Mouse (Mus musculus) stomach, postnatal 0 days (tissue): ENCODE results near the gene Trib2. TPM values are rescaled to one million over a fixed set of nuclear protein-coding genes. Genes with fewer than 3 reads are reported as not detected.

Source experiments
- ATAC-seq: fragments of 200-750 bp; cut with Nextera tagmentation; 2 replicates; pipeline ENCODE4 v1.8.0; 2017; ENCODE audit not compliant: low FRiP score, low TSS enrichment
- DNase-seq: peaks from one replicate; pipeline ENCODE4 v3.0.0-alpha.2; 2016; ENCODE audit warnings: low spot score
- H3K27ac ChIP-seq: fragments of 300-500 bp; sonication (generic); replicated peaks from 2 replicates; pipeline ENCODE4 v1.5.1; 2014; ENCODE audit warnings: mild to moderate bottlenecking, control low read depth
- H3K27me3 ChIP-seq: fragments of 300-500 bp; sonication (generic); 2 replicates; pipeline ENCODE4 v1.6.1; 2014; ENCODE audit warnings: low read length; ENCODE audit not compliant: control insufficient read depth, insufficient read depth
- H3K36me3 ChIP-seq: fragments of 300-500 bp; sonication (generic); 2 replicates; pipeline ENCODE4 v1.6.1; 2014; ENCODE audit warnings: low read length, mixed read lengths; ENCODE audit not compliant: control insufficient read depth, insufficient read depth
- H3K4me1 ChIP-seq: fragments of 300-500 bp; sonication (generic); replicated peaks from 2 replicates; pipeline ENCODE4 v1.6.1; 2014; ENCODE audit warnings: antibody characterized with exemption; ENCODE audit not compliant: control insufficient read depth, insufficient read depth
- H3K4me2 ChIP-seq: fragments of 300-500 bp; sonication (generic); replicated peaks from 2 replicates; pipeline ENCODE4 v1.6.1; 2014; ENCODE audit warnings: low read depth, mild to moderate bottlenecking, control low read depth, moderate library complexity
- H3K4me3 ChIP-seq: fragments of 300-500 bp; sonication (generic); 2 replicates; pipeline ENCODE4 v1.5.1; 2014; ENCODE audit warnings: low read depth, low read length, control low read depth
- H3K9ac ChIP-seq: fragments of 300-500 bp; sonication (generic); 2 replicates; pipeline ENCODE4 v1.6.1; 2014; ENCODE audit warnings: mild to moderate bottlenecking, low read length, control low read depth, mixed read lengths
- H3K9me3 ChIP-seq: fragments of 300-500 bp; sonication (generic); 2 replicates; pipeline ENCODE4 v1.6.1; 2016; ENCODE audit warnings: low read length; ENCODE audit not compliant: control insufficient read depth
- CTCF ChIP-seq: IDR thresholded peaks from 2 replicates; pipeline ENCODE4 v1.5.1; 2016; ENCODE audit warnings: antibody characterized with exemption, low read depth, mild to moderate bottlenecking, moderate library complexity
- EP300 ChIP-seq: optimal IDR thresholded peaks from 2 replicates; pipeline ENCODE3; 2016; ENCODE audit warnings: antibody characterized with exemption
- WGBS: fragments of 180-500 bp; shearing (Covaris S2); extraction: QIAGEN DNeasy Blood & Tissue Kit; methylation state at CpG from one replicate; pipeline ENCODE4 v1.1.7; 2014; 5-methylcytosine and 5-hydroxymethylcytosine counted together
- polyA plus RNA-seq: library from polyadenylated mRNA; unstranded; fragments of >200 nt; fragmentation: Nextera tagmentation; extraction: Ambion mirVana; gene quantifications from 2 replicates; pipeline ENCODE4 v1.2.1, GENCODE M21; 2015

Gene Trib2
- polyA plus RNA-seq, 1 experiment from 2014 or later, result 9.9 TPM

DNA sequence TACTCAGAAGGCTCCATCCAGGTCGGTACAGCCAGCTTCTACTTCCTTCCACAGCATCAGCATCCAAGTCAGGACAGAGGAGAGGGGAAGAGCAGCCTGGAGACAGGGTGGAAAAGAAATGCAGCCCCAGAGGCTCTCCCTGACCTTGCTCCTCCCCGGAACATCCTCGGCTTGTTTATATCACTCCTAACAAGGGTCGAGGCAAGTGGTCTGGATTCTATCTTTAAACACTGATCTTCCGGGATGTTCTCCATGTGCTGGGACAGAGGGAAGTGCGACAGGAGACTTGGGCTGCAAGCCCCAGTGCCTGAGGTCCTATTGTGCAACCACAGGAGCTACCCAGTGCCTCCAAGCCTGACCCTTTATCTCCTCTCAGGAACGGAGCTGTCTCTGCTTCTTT is 18.7 kb downstream of the Trib2 start:
- DNase-seq (no peak), ATAC-seq (no peak)
- TF ChIP-seq EP300 (no peak), CTCF (no peak)
- Histone ChIP-seq H3K9me3 (no peaks in the 10 kb centered on the region), H3K27ac (no peak overlapping the region), H3K4me3 (no peak overlapping the region), H3K9ac (no peak overlapping the region), H3K27me3 (no peaks in the 10 kb centered on the region), H3K36me3 (no peaks in the 10 kb centered on the region), H3K4me2 (no peak overlapping the region), H3K4me1 (no peaks in the 10 kb centered on the region)
- 29% methylated on average over 7 of the region's 7 CpGs for WGBS

DNA sequence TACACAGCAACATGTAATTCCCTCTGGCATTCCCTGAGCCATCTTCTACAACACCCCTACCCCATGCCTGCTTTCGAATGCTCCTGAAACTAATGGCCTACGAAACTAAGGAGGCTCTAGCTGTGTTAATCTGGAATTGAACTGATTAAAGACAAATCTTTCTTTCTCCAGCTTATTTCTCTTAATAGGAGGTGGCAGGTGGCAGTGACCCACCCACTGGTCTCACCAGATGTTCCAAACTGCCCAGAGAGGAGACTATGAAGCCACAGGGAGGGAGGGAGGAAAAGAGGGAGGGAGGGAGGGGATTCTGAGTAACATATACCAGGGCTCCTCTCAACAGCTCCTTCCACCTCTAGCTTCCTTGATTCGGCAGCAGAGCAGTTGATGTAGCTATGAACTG is 20.8 kb downstream of the Trib2 start:
- no peak for ATAC-seq
- Histone ChIP-seq H3K9me3 (no peaks in the 10 kb centered on the region), H3K36me3 (no peaks in the 10 kb centered on the region), H3K9ac (no peak overlapping the region), H3K27ac (no peak overlapping the region), H3K4me2 (no peak overlapping the region), H3K27me3 (no peaks in the 10 kb centered on the region), H3K4me3 (no peak overlapping the region), H3K4me1 (no peaks in the 10 kb centered on the region)
- no peak for DNase-seq
- WGBS, result 84% methylated on average over 3 of the region's 3 CpGs
- TF ChIP-seq CTCF, result no peak
- TF ChIP-seq EP300, result no peak

DNA sequence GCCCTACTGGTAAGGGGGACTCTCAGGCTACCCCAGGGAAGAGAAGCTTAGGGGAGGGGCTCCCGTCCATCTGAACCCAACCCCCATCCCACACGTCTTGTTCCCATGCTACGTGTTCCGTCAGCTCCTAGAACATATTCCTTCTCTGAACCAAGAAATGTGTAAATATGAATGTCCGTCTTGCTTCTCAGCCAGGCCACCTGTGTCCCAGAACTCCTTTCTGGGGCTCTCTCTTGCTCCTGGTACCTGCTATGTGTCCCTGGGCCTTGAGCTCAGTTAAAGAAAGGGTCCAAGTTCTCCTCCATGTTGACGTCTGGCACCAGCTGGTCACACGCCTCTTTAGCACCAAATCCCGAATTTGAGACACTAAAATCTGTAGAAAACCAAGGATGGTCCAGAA is 23.4 kb downstream of the Trib2 start:
- no peak for TF ChIP-seq EP300
- no peak for TF ChIP-seq CTCF
- WGBS, result 90% methylated on average over 8 of the region's 8 CpGs
- DNase-seq, result no peak

DNA sequence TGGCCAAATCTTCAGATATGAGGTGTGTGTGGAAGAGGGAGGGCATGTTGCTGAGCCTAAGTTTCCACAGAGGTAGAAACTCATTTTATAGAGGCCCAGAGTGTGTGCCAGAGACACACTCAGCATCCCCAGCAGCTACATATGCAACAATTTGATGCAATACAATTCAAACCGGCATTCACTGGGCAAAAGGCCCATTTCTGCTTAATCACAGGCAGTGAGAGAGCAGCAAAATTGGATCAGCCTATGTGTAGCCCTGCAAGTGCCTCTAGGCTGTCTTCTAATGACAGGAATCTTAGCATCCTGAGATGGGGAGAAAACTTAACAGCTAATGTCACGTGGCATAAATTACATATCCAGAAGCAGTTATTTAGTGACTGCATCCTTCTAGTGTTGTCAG is 26.5 kb downstream of the Trib2 start:
- no peak overlapping the region for H3K27ac ChIP-seq
- H3K27me3 ChIP-seq, result no peaks in the 10 kb centered on the region
- H3K4me3 ChIP-seq, result no peak overlapping the region
- no peak overlapping the region for H3K4me2 ChIP-seq
- 64% methylated on average over 2 of the region's 2 CpGs for WGBS
- no peaks in the 10 kb centered on the region for H3K9me3 ChIP-seq
- H3K9ac ChIP-seq, result no peak overlapping the region
- ATAC-seq (no peak), DNase-seq (no peak)
- no peak for TF ChIP-seq CTCF
- no peak for TF ChIP-seq EP300
- no peaks in the 10 kb centered on the region for H3K4me1 ChIP-seq
- H3K36me3 ChIP-seq, result no peaks in the 10 kb centered on the region

More for the DNA sequence above, 23.4 kb downstream of the Trib2 start:
- Histone ChIP-seq H3K9ac (no peak overlapping the region), H3K27ac (no peak overlapping the region), H3K4me2 (no peak overlapping the region), H3K36me3 (no peaks in the 10 kb centered on the region), H3K9me3 (no peaks in the 10 kb centered on the region), H3K4me1 (no peaks in the 10 kb centered on the region), H3K4me3 (no peak overlapping the region), H3K27me3 (no peaks in the 10 kb centered on the region)
- ATAC-seq, result no peak

DNA sequence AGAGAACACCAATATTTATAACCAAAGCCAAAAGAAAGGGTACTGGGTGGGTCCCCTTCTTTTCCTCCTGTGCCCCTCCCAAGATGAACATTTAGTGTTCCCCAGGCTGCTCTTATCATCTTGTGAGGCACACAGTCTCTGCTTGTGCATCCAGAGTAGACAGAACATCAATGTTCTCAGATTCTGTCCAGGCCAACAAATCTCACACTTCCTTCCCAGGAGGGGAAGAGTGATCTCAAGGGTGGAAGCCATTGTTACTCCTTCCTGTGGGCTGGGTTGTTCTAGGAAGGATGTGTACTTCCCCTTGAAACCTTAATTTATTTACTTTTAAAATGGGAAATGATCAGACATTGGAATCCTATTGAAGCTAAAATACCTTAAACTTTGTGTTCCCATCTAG is 39.7 kb downstream of the Trib2 start:
- TF ChIP-seq EP300, result no peak
- no peak for TF ChIP-seq CTCF
- H3K9me3 ChIP-seq, result no peaks in the 10 kb centered on the region
- DNase-seq (no peak), ATAC-seq (no peak)
- no peaks in the 10 kb centered on the region for H3K36me3 ChIP-seq
- no peaks in the 10 kb centered on the region for H3K27me3 ChIP-seq
- H3K4me3 ChIP-seq, result no peak overlapping the region
- no peak overlapping the region for H3K4me2 ChIP-seq
- no peak overlapping the region for H3K9ac ChIP-seq
- no peak overlapping the region for H3K27ac ChIP-seq
- no peaks in the 10 kb centered on the region for H3K4me1 ChIP-seq

DNA sequence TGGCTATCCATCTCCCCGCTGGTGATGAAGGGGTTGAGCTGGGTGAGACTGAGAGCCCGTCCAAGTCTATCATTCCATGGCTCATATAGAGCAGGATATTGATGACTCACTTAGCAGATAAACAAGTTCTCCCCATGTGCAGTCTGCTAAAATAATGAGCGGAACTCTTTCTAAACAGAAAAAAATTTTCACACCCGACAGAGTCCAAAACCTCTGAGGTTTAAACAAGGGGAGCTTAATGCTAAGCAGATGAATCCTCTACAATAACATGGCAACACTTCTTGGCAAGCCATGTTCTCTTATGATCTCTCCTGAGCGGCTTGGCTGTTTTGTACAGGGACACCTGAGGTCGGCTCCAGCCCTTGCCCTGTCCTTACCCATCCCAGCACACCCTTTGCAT is 45.0 kb downstream of the Trib2 start:
- no peak overlapping the region for H3K27ac ChIP-seq
- TF ChIP-seq CTCF (no peak), EP300 (no peak)
- ATAC-seq, result no peak
- H3K27me3 ChIP-seq, result no peaks in the 10 kb centered on the region
- H3K4me3 ChIP-seq, result no peak overlapping the region
- WGBS, result 45% methylated on average over 6 of the region's 6 CpGs
- no peaks in the 10 kb centered on the region for H3K36me3 ChIP-seq
- no peak overlapping the region for H3K4me2 ChIP-seq
- no peaks in the 10 kb centered on the region for H3K9me3 ChIP-seq
- no peak overlapping the region for H3K9ac ChIP-seq
- no peak for DNase-seq
- no peaks in the 10 kb centered on the region for H3K4me1 ChIP-seq
